Mouse (Mus musculus): ENCODE data around the gene Grik5.

DNA sequence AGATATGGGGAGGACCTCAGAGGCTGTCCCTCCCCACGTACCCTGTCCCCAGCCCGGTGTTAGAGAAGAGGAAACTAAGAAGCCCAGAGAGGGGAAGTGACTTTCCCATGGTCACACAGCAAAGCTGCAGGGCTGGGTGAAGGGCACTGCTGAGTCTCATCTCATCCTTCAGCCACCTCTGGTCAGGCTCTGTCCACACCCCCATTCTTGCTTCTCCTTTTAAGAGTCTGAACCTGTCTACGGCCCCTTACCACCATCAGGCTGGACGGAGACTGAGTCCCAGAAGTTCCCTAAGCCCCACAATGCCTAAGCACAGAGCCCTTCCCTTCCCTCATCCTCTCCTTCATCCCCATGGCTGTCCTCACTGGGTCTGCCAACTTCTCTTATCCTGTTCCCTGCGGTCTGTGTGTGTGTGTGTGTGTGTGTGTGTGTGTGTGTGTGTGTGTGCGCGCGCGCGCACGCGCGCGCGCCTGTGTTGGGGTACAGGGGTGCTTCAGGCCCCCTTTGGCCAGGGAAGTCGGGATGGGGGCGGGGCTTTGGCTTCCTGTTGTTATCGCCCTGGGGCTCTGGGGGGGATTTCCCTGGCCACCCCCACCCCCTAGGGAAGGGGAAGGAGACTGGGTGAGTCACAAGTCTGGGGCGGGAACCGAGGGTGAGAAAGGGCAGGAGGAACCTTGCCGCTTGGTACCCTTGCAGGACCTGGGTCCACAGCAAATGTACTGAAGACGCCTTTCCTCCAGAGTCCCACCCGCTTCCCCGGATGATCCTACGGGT is 48.1 kb upstream of the Grik5 start:
- TF ChIP-seq CTCF (IDR thresholded peaks at IDR 0.05; ENCODE audit: extremely low read depth, insufficient read length, insufficient replicate concordance, low read depth, low read length) (no peak), POLR2A (IDR thresholded peaks at IDR 0.05; ENCODE audit: low read depth, low read length) (no peak)

Measured in small intestine, adult 2 months (tissue).